Mouse (Mus musculus) lung, postnatal 10 days (tissue): ENCODE measurements around the gene Tram2.

ENCODE experiments used
- DNase-seq: peaks from one replicate; pipeline ENCODE4 v3.0.0; 2021

The Tram2 gene

DNA sequence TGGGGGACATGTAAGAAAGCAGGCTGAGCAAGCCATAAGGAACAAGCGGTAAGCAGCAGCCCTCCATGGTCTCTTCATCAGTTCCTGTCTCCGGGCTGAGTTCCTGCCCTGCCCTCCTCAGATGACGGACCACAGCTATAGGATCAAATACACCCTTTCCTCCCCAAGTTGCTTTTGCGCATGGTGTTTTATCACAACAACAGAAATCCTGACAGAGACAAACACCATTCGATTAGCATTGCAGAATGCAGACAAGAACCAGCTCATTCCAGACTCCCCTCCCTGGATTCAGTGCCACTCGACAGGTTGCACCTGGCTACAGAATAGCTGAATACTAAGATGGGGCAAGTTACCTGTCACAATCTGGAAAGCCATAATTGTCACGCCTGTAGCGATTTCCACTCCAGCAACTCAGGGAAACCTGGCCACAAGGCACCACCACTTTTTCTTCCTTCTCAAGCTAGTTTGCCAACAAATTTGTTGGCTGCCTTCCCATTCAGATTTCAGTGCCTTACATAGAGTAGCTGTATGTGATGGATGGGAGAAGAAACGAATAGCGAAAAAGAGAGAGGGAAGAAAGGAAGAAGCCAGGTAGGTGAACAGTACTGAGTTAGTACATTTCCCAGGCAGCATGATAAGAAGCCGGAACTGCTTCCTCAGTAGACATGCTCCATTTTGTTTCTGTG is 11.3 kb downstream of the Tram2 start:
- no peak for DNase-seq

DNA sequence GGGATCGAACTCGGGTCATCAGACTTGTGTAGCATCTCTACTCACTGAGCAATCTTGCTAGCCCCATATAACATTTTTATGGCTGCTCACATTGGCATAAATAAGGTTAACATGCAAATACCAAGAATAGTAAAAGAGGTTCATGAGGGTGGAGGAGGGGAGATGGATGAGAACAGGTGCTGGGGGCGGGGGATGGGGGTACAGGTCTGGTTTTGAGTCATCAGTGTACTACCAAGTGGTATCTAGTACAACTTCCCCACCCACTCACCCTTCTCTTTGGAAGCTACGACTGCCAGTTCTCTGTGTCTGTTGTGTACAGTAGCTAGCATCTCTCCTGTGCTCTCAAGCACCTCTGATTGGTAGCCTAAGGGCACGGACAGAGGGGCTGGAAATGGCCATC is 14.9 kb downstream of the Tram2 start:
- DNase-seq, result no peak

DNA sequence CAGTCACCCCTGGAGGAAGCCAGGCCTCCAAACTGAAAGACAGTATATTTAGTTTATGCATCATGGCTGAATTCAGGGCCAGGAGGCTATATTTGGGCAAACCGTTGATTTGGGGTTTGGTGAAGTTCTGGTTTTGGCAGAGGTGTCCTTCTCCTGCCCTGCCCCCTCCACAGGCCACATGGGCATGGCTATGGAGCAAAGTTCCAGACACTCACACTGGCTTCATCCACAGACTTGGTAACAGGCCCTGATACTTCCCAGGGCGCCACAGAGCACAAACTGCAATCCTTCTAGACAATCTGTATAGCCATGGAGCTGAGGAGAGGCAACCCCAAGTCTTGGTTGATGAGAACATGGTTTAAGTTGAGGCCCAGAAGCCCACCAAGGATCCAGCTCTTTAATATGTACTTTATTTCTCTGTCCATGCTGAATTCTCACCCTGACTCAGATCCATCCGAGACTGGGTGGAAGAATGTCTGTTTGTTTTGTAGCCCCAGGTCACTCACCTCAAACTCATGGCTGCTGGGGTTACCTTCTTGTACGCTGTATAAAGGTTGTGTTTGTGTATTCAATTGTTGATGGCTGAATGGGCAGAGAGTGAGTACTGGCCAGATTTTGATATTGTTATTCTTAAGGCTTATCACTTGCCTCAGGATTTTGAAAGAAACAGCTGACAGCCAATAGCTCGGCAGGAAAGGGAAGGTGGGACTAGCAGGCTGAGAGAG is 19.5 kb downstream of the Tram2 start:
- DNase-seq, result no peak

- DNase-seq, result no peak
These were observed 26.0 kb downstream of the Tram2 start for GRCm38 (mm10) chr1:21053009-21053408.

GRCm38 (mm10) chr1:21052608-21053007 is 26.4 kb downstream of the Tram2 start:
- peak; percentile 66 for DNase-seq

- DNase-seq, result peak; percentile 55
These were observed 26.9 kb downstream of the Tram2 start for GRCm38 (mm10) chr1:21052132-21052545.

- DNase-seq, result no peak
These were observed 30.0 kb downstream of the Tram2 start for GRCm38 (mm10) chr1:21049005-21049404.

DNA sequence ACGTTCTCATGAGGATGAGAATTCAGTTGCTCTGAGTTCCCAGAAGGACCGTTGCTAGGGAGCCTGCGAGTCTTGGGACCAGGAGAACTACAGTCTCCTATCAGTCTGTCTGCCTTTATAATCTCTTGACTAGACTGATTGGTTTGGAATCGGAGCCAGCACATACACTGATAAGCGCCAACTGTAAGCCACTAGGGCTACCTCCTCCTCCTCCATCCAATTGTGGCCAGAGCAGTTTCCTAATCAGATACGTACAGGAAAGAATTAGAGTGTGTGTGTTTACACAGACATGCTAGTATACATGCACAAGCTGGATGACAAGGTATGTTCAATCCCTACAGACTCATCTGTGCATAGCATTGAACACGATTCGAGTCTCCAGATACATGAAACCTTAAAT is 30.6 kb downstream of the Tram2 start:
- DNase-seq, result no peak

GRCm38 (mm10) chr1:21042461-21042860 is 36.6 kb downstream of the Tram2 start:
- DNase-seq, result no peak

- DNase-seq, result no peak
These were observed 38.3 kb downstream of the Tram2 start for GRCm38 (mm10) chr1:21040610-21041326.

DNA sequence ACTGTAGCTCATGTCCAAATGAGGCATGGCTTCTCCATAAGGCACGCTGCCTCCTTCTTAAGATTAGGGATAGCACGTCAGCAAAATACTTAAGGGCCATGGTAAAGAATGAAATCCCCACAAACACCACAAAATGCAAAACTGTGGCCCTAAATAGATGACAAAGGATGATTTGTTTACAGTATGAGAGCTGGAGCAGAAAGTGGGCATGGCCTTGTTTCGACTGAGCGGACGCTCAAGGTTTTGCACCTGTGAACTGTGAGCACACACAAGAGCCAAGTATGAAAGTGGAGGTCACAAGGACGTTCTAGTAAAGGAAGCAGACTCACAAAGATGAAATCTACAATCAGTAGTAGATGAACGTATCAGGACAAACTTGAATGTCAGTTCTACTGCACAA is 38.9 kb downstream of the Tram2 start:
- no peak for DNase-seq

- DNase-seq, result no peak
These were observed 39.5 kb downstream of the Tram2 start for GRCm38 (mm10) chr1:21039564-21039963.

GRCm38 (mm10) chr1:21037881-21038601 is 41.0 kb downstream of the Tram2 start:
- DNase-seq, result no peak

DNA sequence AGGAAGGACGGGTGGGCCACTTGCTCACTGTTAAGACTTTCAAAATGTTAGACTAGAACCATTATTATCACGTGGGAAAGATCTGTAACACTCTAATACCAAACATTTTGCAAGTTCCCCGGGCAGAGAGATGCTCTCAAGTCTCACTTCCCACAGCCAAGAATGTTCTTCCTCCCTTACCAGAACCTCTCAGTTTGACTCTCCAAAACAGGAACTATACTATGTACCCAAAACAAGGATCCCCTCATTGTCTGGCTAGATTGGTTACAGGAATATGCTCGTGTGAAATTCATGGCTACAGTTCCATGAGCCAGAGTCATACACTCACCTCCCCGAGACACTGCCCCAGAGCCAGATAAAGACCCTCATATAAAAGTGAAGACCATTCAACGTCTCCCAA is 43.2 kb downstream of the Tram2 start:
- no peak for DNase-seq

- DNase-seq, result no peak
These were observed 45.3 kb downstream of the Tram2 start for GRCm38 (mm10) chr1:21033792-21034119.

DNA sequence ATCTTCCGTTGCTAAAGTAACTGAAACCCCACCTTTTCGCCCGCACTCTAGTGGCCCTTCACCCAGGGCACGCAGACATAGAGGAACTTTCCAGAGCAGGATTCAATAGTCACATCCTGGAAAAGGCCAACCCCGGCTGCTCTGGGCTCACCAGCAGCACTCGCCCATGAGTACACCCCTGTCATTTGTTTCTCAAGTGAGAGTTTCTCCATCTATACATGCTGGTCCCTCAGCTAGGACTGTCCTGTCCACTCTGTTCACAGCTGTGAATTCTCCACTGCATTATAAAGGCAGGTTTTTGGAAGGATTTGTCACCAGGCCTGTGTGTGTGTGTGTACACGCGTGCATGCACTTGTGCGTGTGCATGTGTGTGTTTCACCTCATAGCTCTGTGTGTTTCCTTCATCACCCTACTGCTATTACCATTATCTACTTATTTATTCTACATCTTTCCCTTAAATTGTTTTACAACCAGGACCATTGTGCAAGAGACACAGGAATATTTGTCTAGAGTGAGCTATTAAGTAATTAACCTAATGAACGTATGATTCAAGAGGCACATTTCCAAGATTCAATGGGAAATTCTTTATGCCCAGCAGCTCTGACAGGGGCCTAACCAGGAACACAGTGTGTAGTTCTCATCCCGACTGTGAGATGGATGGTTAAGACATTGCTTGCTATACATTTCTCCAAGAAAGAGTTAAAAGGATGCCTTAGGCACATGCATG is 45.8 kb downstream of the Tram2 start:
- DNase-seq, result no peak

- DNase-seq, result no peak
These were observed 47.4 kb downstream of the Tram2 start for GRCm38 (mm10) chr1:21031650-21032049.

- no peak for DNase-seq
These were observed 50.0 kb downstream of the Tram2 start for GRCm38 (mm10) chr1:21029000-21029399.

GRCm38 (mm10) chr1:21026534-21026933 is 52.5 kb downstream of the Tram2 start:
- no peak for DNase-seq

- no peak for DNase-seq
These were observed 53.8 kb downstream of the Tram2 start for GRCm38 (mm10) chr1:21025203-21025602.

DNA sequence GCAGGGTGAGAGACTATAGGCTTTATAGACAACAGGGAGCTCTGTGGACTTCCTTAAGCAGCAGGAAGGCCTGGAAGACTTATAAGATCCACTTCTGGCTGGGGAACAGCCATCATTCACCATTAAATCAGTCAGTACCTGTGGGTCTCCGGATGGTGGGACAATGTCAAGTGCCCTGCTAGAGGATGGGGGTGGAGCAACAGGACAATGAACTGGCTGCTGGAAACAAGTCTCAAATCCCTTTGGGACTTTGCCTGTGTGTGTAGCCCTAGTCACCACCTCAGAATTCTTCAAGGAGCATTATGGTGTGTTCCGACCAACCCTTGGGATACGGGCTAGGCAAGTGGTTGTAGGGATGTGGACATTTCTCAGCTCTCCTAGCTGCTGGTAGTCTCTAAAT is 55.9 kb downstream of the Tram2 start:
- no peak for DNase-seq

- DNase-seq, result peak; percentile 72
These were observed 64.6 kb downstream of the Tram2 start for GRCm38 (mm10) chr1:21014463-21014862.
